ENCODE assay signal across 14 mouse cellular contexts in the genomic region with DNA sequence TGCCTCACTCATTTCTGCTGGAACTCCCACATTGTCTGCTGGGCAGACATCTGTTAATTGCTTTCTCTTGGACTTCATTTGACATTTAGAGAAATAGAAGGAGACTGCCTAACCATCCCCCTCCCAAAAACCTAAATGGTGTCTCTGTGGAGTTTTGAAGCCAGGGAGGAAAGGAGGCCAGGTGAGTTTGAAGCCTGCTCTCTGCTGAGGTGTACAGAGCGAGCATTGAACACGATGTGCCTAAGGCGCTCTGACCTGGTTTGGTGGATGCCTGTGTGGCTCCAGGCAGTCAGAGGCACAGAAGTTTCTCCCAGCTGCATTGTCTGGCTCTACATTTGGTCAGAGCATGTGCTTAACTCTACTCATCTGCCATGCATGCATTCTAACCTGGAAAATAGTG.
DNase-seq lines count a peak whose midpoint lies in the region; ATAC-seq and TF ChIP-seq lines count a peak whose summit lies in the region.
"Had no signal": no experiment of that assay in that cellular context is flagged by ENCODE, and none has a peak within 500 bp of the region (broad histone marks: within the 10 kb centered on the region; RNA-seq: fewer than 3 reads in every experiment).

No protein-coding gene starts in this region.

- no peaks in the 10 kb centered on the region for H3K36me3 ChIP-seq in forebrain, embryonic 13.5 days (ENCODE audit: poor library complexity, severe bottlenecking)
- H3K36me3 ChIP-seq in forebrain, embryonic 11.5 days (ENCODE audit: control insufficient read depth, insufficient read depth, low read length): no peaks in the 10 kb centered on the region
- H3K36me3 ChIP-seq: embryonic facial prominence, embryonic 15.5 days; intestine, embryonic 15.5 days; limb, embryonic 13.5 days; lung, embryonic 15.5 days had no signal

- TF ChIP-seq CTCF in layer of hippocampus, adult 2 months (conservative IDR thresholded peaks at IDR 0.05): no peak
- no peak for TF ChIP-seq CTCF in cortical plate, adult 2 months (IDR thresholded peaks at IDR 0.05; ENCODE audit: extremely low read depth, insufficient read depth, low read length)

- H3K9me3 ChIP-seq in forebrain, embryonic 13.5 days (replicated peaks): peaks cover 10% of the 10 kb centered on the region
- no peaks in the 10 kb centered on the region; the same call in 1 of the 2 replicates for H3K9me3 ChIP-seq in forebrain, embryonic 11.5 days (ENCODE audit: control insufficient read depth, low read length)
- H3K9me3 ChIP-seq: embryonic facial prominence, embryonic 15.5 days; intestine, embryonic 15.5 days; limb, embryonic 13.5 days; lung, embryonic 15.5 days had no signal

- no peak overlapping the region for H3K4me3 ChIP-seq in forebrain, embryonic 13.5 days
- no peak overlapping the region for H3K4me3 ChIP-seq in forebrain, embryonic 11.5 days (ENCODE audit: low read depth, low read length)
- H3K4me3 ChIP-seq in layer of hippocampus, adult 2 months: no peak overlapping the region
- no peak overlapping the region for H3K4me3 ChIP-seq in cortical plate, adult 2 months (ENCODE audit: insufficient read depth, low read length)
- H3K4me3 ChIP-seq: embryonic facial prominence, embryonic 15.5 days; intestine, embryonic 15.5 days; limb, embryonic 13.5 days; lung, embryonic 15.5 days had no signal

- no peak for ATAC-seq in forebrain, embryonic 13.5 days
- ATAC-seq in forebrain, embryonic 11.5 days (replicated peaks; ENCODE audit: low FRiP score): no peak

- H3K4me2 ChIP-seq in forebrain, embryonic 13.5 days: no peak overlapping the region
- no peak overlapping the region for H3K4me2 ChIP-seq in forebrain, embryonic 11.5 days (ENCODE audit: low read depth, low read length, severe bottlenecking)
- H3K4me2 ChIP-seq: embryonic facial prominence, embryonic 15.5 days; intestine, embryonic 15.5 days; limb, embryonic 13.5 days; lung, embryonic 15.5 days had no signal

- 79% methylated on average over 3 of the region's 3 CpGs for WGBS in forebrain, embryonic 13.5 days
- WGBS in forebrain, embryonic 11.5 days: 79% methylated on average over 3 of the region's 3 CpGs

- no peaks in the 10 kb centered on the region for H3K27me3 ChIP-seq in forebrain, embryonic 13.5 days
- H3K27me3 ChIP-seq in forebrain, embryonic 11.5 days (ENCODE audit: control insufficient read depth, insufficient read depth, low read length): no peaks in the 10 kb centered on the region
- H3K27me3 ChIP-seq: embryonic facial prominence, embryonic 15.5 days; intestine, embryonic 15.5 days; limb, embryonic 13.5 days; lung, embryonic 15.5 days had no signal

- TF ChIP-seq POLR2A in cortical plate, adult 2 months (IDR thresholded peaks at IDR 0.05; ENCODE audit: extremely low read depth, insufficient read depth, low read length): no peak

- peaks cover 31% of the 10 kb centered on the region for H3K4me1 ChIP-seq in forebrain, embryonic 13.5 days
- H3K4me1 ChIP-seq in forebrain, embryonic 11.5 days (replicated peaks; ENCODE audit: control insufficient read depth, insufficient read depth, low read length): no peaks in the 10 kb centered on the region
- peaks cover 5% of the 10 kb centered on the region; the same call in 1 of the 2 replicates for H3K4me1 ChIP-seq in cortical plate, adult 2 months (ENCODE audit: control insufficient read depth, insufficient read depth, low read length)
- H3K4me1 ChIP-seq: intestine, embryonic 15.5 days; limb, embryonic 13.5 days; lung, embryonic 15.5 days had no signal

- peak overlapping the region; percentile 65 for H3K27ac ChIP-seq in forebrain, embryonic 13.5 days
- no peak overlapping the region for H3K27ac ChIP-seq in forebrain, embryonic 11.5 days (ENCODE audit: low read depth, low read length)
- peak overlapping the region; percentile 70; the same call in 1 of the 2 replicates for H3K27ac ChIP-seq in layer of hippocampus, adult 2 months
- 0 out of 2 replicates have a peak overlapping the region, but pooled peaks have one; percentile 17 for H3K27ac ChIP-seq in cortical plate, adult 2 months (ENCODE audit: insufficient read depth, low read length)
- H3K27ac ChIP-seq: embryonic facial prominence, embryonic 15.5 days; intestine, embryonic 15.5 days; limb, embryonic 13.5 days; liver, embryonic 14.5 days; lung, embryonic 15.5 days had no signal

- no peak overlapping the region for H3K9ac ChIP-seq in forebrain, embryonic 13.5 days
- H3K9ac ChIP-seq in forebrain, embryonic 11.5 days (ENCODE audit: low read length): no peak overlapping the region
- H3K9ac ChIP-seq: embryonic facial prominence, embryonic 15.5 days; intestine, embryonic 15.5 days; limb, embryonic 13.5 days; liver, embryonic 14.5 days; lung, embryonic 15.5 days had no signal

- DNase-seq in forebrain, embryonic 11.5 days (ENCODE audit: low spot score): no peak
- DNase-seq in layer of hippocampus, adult 2 months (ENCODE audit: low spot score in 2 of 2): no peak
- DNase-seq in layer of hippocampus, postnatal 10 days (ENCODE audit: low spot score in 2 of 2): no peak
- peak; percentile 40 for DNase-seq in retina, postnatal 1 day
- DNase-seq in gastrocnemius, postnatal 4 days (ENCODE audit: low spot score in 2 of 2): no peak
- DNase-seq: B cell, adult 2 months; layer of hippocampus, postnatal 36 days had no signal
